Mouse (Mus musculus): ENCODE data around the gene Wnt6. TPM values are rescaled to one million over a fixed set of nuclear protein-coding genes. Genes with fewer than 3 reads are reported as not detected.
"Not testable (repeated sequence)": the region's sequence is repeated elsewhere in the genome, so short reads cannot be mapped to it uniquely, and the experiment has no call there.

Gene Wnt6
- polyA plus RNA-seq, 1 experiment from 2014 or later = 10.0 TPM

DNA sequence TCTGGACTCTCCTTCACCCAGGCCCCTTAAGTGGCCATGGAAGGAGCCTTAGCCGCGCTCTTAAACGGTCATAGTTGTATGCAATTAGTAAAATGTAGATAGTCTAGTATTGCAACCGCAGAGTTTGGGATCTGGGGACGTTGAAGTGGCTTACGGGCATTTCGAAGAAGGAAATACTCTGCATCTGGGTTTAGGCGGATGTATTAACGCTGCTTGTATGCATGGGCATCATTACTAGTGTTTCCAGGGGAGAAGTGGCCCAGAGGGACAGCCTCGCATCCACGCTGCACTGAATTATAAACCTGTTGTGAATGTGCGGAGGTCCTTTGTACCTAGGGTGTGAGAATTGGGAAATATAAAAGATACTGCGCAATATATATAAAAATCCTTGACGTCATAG, 45.5 kb downstream of the Wnt6 start:
- DNase-seq (ENCODE audit: low spot score) (no peak), ATAC-seq (ENCODE audit: low FRiP score) (peak; percentile 44)
- H3K36me3 ChIP-seq (ENCODE audit: control insufficient read depth, insufficient read depth, low read length) = no peaks in the 10 kb centered on the region
- H3K27ac ChIP-seq (ENCODE audit: low read depth, low read length) = peak overlapping the region; percentile 88
- H3K9ac ChIP-seq (ENCODE audit: low read depth, low read length) = peak overlapping the region; percentile 89
- H3K4me2 ChIP-seq (replicated peaks; ENCODE audit: low read depth, low read length) = peak overlapping the region; percentile 58
- H3K4me1 ChIP-seq (replicated peaks; ENCODE audit: control insufficient read depth, insufficient read depth, low read length) = no peaks in the 10 kb centered on the region
- peak overlapping the region; percentile 74 for H3K4me3 ChIP-seq (ENCODE audit: low read depth, low read length)
- H3K9me3 ChIP-seq (ENCODE audit: control insufficient read depth, low read length) = no peaks in the 10 kb centered on the region
- WGBS = 17% methylated on average over 14 of the region's 14 CpGs
- no peaks in the 10 kb centered on the region for H3K27me3 ChIP-seq (ENCODE audit: control insufficient read depth, insufficient read depth, low read length)

DNA sequence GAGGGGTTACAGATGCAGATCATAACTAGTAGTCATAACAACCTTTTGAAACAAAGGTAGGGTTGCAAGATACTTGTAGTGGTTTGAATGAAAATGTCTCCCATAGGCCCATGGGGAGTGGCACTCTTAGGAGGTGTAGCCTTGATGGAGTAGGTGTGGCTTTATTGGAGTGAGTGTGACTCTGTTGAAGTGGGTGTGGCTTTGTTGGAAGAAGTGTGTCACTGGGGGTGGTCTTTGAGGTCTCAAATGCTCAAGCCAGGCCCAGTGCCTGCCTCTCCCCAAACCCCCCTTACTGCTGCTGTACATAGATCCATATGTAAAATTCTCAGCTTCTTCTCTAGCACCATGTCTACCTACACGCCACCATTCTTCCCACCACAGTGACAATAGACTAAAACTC, 46.8 kb downstream of the Wnt6 start:
- H3K4me2 ChIP-seq (replicated peaks; ENCODE audit: low read depth, low read length) = no peak overlapping the region
- H3K4me3 ChIP-seq (ENCODE audit: low read depth, low read length) = no peak overlapping the region
- 90% methylated on average over 1 of the region's 1 CpGs for WGBS
- no peaks in the 10 kb centered on the region for H3K27me3 ChIP-seq (ENCODE audit: control insufficient read depth, insufficient read depth, low read length)
- H3K27ac ChIP-seq (ENCODE audit: low read depth, low read length) = no peak overlapping the region
- no peak for ATAC-seq (ENCODE audit: low FRiP score)
- no peaks in the 10 kb centered on the region for H3K36me3 ChIP-seq (ENCODE audit: control insufficient read depth, insufficient read depth, low read length)
- H3K9me3 ChIP-seq (ENCODE audit: control insufficient read depth, low read length) = no peaks in the 10 kb centered on the region
- no peaks in the 10 kb centered on the region for H3K4me1 ChIP-seq (replicated peaks; ENCODE audit: control insufficient read depth, insufficient read depth, low read length)
- H3K9ac ChIP-seq (ENCODE audit: low read depth, low read length) = no peak overlapping the region
- no peak for DNase-seq (ENCODE audit: low spot score)

DNA sequence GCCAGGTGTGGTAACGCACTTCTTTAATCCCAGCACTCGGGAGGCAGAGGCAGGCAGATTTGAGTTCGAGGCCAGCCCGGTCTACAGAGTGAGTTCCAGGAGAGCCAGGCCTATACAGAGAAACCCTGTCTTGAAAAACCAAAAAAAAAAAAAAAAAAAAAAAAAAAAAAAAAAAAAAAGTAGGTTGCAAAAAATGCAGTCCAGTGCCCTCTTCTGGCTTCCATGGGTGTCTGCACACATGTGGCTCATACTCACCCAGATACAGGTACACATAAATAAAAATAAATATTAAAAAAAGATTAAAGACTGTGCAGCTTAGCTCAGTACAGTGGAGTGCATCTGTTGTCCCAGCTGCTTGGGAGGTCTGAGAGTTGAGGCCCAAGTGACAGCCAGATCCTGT, 51.9 kb downstream of the Wnt6 start:
- DNase-seq (ENCODE audit: low spot score); H3K4me1 ChIP-seq (replicated peaks; ENCODE audit: control insufficient read depth, insufficient read depth, low read length): not testable (repeated sequence)
- H3K27ac ChIP-seq (ENCODE audit: low read depth, low read length) = peak overlapping the region; percentile 48; the same call in 1 of the 2 replicates

DNA sequence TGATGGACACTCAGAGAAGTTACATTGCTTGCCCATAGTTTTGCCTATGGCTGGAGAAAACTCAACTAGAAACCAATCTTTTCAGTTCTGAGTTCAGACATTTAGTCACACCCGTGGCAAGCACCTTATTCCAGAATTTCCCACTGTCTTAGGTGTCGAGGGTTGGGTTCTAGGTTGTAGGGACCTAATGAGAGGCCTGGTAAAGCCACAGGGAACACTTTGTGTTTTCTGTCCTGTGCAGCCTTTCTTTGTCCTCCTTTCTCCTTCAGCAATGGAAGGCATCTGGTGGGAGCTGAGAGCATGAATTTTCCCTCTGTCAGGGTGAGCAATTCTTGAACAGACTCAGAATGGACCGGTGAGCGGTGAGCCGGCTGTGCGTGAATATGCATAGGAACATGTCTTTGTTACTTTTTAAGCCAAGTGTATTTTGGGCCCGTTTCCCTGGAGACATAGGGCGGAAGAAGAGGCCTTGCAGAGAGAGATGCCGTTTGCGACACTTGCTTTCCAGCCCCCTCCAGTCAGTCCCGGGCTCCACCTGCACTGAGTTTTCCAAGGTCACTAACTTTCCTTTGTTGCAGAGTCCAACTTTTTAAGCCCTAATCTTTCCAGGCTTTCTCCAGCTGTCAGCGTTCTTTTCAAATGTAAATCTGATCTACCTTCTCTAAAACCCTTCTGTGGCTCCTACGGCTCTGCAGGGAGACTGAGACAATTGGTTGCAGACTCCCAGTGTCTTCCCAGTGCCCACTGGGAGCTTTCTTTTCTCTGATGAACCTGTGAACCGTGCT, 53.0 kb downstream of the Wnt6 start:
- ATAC-seq (ENCODE audit: low FRiP score) (peak; percentile 82), DNase-seq (ENCODE audit: low spot score) (peak; percentile 63)
- H3K36me3 ChIP-seq (ENCODE audit: control insufficient read depth, insufficient read depth, low read length) = no peaks in the 10 kb centered on the region
- peak overlapping the region; percentile 48 for H3K27ac ChIP-seq (ENCODE audit: low read depth, low read length)
- H3K27me3 ChIP-seq (ENCODE audit: control insufficient read depth, insufficient read depth, low read length) = no peaks in the 10 kb centered on the region
- 8% methylated on average over 14 of the region's 14 CpGs for WGBS
- 0 out of 2 replicates have a peak, but pooled peaks cover 2% of the 10 kb centered on the region for H3K4me1 ChIP-seq (replicated peaks; ENCODE audit: control insufficient read depth, insufficient read depth, low read length)
- H3K4me2 ChIP-seq (replicated peaks; ENCODE audit: low read depth, low read length) = no peak overlapping the region
- no peaks in the 10 kb centered on the region for H3K9me3 ChIP-seq (ENCODE audit: control insufficient read depth, low read length)
- H3K4me3 ChIP-seq (ENCODE audit: low read depth, low read length) = no peak overlapping the region
- H3K9ac ChIP-seq (ENCODE audit: low read depth, low read length) = no peak overlapping the region; the same call in 1 of the 2 replicates

More for the DNA sequence above, 51.9 kb downstream of the Wnt6 start:
- not testable (repeated sequence) for H3K4me2 ChIP-seq (replicated peaks; ENCODE audit: low read depth, low read length); H3K36me3 ChIP-seq (ENCODE audit: control insufficient read depth, insufficient read depth, low read length); H3K27me3 ChIP-seq (ENCODE audit: control insufficient read depth, insufficient read depth, low read length); H3K9ac ChIP-seq (ENCODE audit: low read depth, low read length); H3K4me3 ChIP-seq (ENCODE audit: low read depth, low read length); ATAC-seq (ENCODE audit: low FRiP score); H3K9me3 ChIP-seq (ENCODE audit: control insufficient read depth, low read length)
- WGBS = 95% methylated on average over 4 of the region's 4 CpGs

DNA sequence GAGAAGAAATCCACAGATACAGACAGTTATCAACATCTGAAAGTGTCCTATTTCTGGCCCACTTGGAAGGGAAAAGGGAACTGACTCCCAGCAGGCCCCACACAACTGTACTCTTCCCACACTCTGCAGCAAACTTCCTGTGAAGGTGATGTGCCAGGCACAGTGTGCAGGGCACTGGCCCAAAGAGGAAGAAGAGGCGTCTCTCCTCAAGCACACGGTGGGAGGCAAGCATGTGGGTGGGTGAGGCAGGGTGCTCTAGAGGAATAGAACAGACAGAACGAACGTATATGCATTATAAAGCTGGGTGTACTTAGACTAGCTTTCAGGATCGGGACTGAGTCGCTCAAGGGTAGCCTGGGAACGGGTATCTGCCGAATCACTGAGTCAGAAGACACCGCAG, 58.4 kb downstream of the Wnt6 start:
- H3K4me3 ChIP-seq (ENCODE audit: low read depth, low read length) = no peak overlapping the region
- no peak overlapping the region for H3K9ac ChIP-seq (ENCODE audit: low read depth, low read length)
- no peaks in the 10 kb centered on the region for H3K9me3 ChIP-seq (ENCODE audit: control insufficient read depth, low read length)
- 0 out of 2 replicates have a peak, but pooled peaks cover under 1% of the 10 kb centered on the region for H3K4me1 ChIP-seq (replicated peaks; ENCODE audit: control insufficient read depth, insufficient read depth, low read length)
- H3K4me2 ChIP-seq (replicated peaks; ENCODE audit: low read depth, low read length) = no peak overlapping the region
- no peaks in the 10 kb centered on the region for H3K27me3 ChIP-seq (ENCODE audit: control insufficient read depth, insufficient read depth, low read length)
- 85% methylated on average over 9 of the region's 9 CpGs for WGBS
- no peak for ATAC-seq (ENCODE audit: low FRiP score)
- no peak overlapping the region for H3K27ac ChIP-seq (ENCODE audit: low read depth, low read length)
- no peaks in the 10 kb centered on the region for H3K36me3 ChIP-seq (ENCODE audit: control insufficient read depth, insufficient read depth, low read length)
- DNase-seq (ENCODE audit: low spot score) = no peak

DNA sequence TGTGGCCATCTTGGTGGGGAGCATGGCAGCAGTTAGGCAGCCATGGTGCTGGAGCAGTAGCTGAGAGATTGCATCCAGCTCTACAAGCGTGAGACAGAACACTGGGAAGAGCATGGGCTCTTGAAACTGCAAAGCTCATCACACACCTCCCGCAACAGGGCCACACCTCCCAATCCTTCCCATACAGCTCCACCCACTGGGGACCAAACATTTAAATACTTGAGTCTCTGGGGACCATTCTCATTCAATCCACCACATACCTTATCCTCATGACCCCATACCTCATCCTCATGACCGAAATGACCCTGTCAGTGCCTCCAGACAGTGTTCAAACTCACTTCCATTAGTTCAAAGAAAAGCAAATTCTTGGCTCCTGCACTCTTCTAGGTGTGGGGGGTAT, 61.6 kb downstream of the Wnt6 start:
- Histone ChIP-seq H3K27me3 (ENCODE audit: control insufficient read depth, insufficient read depth, low read length) (no peaks in the 10 kb centered on the region), H3K9me3 (ENCODE audit: control insufficient read depth, low read length) (no peaks in the 10 kb centered on the region), H3K4me2 (replicated peaks; ENCODE audit: low read depth, low read length) (no peak overlapping the region), H3K27ac (ENCODE audit: low read depth, low read length) (no peak overlapping the region), H3K4me3 (ENCODE audit: low read depth, low read length) (no peak overlapping the region), H3K36me3 (ENCODE audit: control insufficient read depth, insufficient read depth, low read length) (no peaks in the 10 kb centered on the region), H3K9ac (ENCODE audit: low read depth, low read length) (no peak overlapping the region), H3K4me1 (replicated peaks; ENCODE audit: control insufficient read depth, insufficient read depth, low read length) (no peaks in the 10 kb centered on the region)
- DNase-seq (ENCODE audit: low spot score) = no peak
- ATAC-seq (ENCODE audit: low FRiP score) = no peak
- 82% methylated on average over 3 of the region's 3 CpGs for WGBS

Other genes with a start within 250 kb of the Wnt6 start
- gene Plcd4, start 229.0 kb upstream of the Wnt6 start, polyA plus RNA-seq (2014; fragmentation: Nextera tagmentation; extraction: Ambion mirVana) = 0.49 and 1.0 TPM in 2 replicates
- gene Usp37, start 227.6 kb upstream of the Wnt6 start, polyA plus RNA-seq (2014; fragmentation: Nextera tagmentation; extraction: Ambion mirVana) = 42.3 and 45.8 TPM in 2 replicates
- gene Zfp142, start 183.6 kb upstream of the Wnt6 start, polyA plus RNA-seq (2014; fragmentation: Nextera tagmentation; extraction: Ambion mirVana) = 8.5 and 9.0 TPM in 2 replicates
- gene Bcs1l, start 183.6 kb upstream of the Wnt6 start, polyA plus RNA-seq (2014; fragmentation: Nextera tagmentation; extraction: Ambion mirVana) = 19.8 and 20.8 TPM in 2 replicates
- gene Rnf25, start 170.5 kb upstream of the Wnt6 start, polyA plus RNA-seq (2014; fragmentation: Nextera tagmentation; extraction: Ambion mirVana) = 9.2 and 9.6 TPM in 2 replicates
- gene Stk36, start 170.4 kb upstream of the Wnt6 start, polyA plus RNA-seq (2014; fragmentation: Nextera tagmentation; extraction: Ambion mirVana) = 20.6 and 23.9 TPM in 2 replicates
- 25.6 and 38.0 TPM in 2 replicates for gene Ttll4, start 110.1 kb upstream of the Wnt6 start, polyA plus RNA-seq (2014; fragmentation: Nextera tagmentation; extraction: Ambion mirVana)
- 6.4 TPM in 2 replicates for gene Cyp27a1, start 58.3 kb upstream of the Wnt6 start, polyA plus RNA-seq (2014; fragmentation: Nextera tagmentation; extraction: Ambion mirVana)
- gene Prkag3, start 22.7 kb upstream of the Wnt6 start, polyA plus RNA-seq (2014; fragmentation: Nextera tagmentation; extraction: Ambion mirVana) = 0.22 TPM in 1 of 2 replicates, not detected in the other
- gene Wnt10a, start 19.6 kb downstream of the Wnt6 start, polyA plus RNA-seq (2014; fragmentation: Nextera tagmentation; extraction: Ambion mirVana) = 1.6 and 2.0 TPM in 2 replicates
- 4.6 and 5.3 TPM in 2 replicates for gene Cdk5r2, start 83.0 kb downstream of the Wnt6 start, polyA plus RNA-seq (2014; fragmentation: Nextera tagmentation; extraction: Ambion mirVana)
- 1.3 and 3.0 TPM in 2 replicates for gene Fev, start 113.5 kb downstream of the Wnt6 start, polyA plus RNA-seq (2014; fragmentation: Nextera tagmentation; extraction: Ambion mirVana)
- gene Cryba2, start 121.3 kb downstream of the Wnt6 start, polyA plus RNA-seq (2014; fragmentation: Nextera tagmentation; extraction: Ambion mirVana) = 0.50 and 1.6 TPM in 2 replicates
- 1.2 TPM in 2 replicates for gene Cfap65, start 163.7 kb downstream of the Wnt6 start, polyA plus RNA-seq (2014; fragmentation: Nextera tagmentation; extraction: Ambion mirVana)
- gene Ihh, start 179.8 kb downstream of the Wnt6 start, polyA plus RNA-seq (2014; fragmentation: Nextera tagmentation; extraction: Ambion mirVana) = 0.20 and 0.35 TPM in 2 replicates

Data from hindbrain, embryonic 11.5 days (tissue).